Mouse (Mus musculus): ENCODE results near the gene Rps12-ps3.

GRCm38 (mm10) chr19:59345081-59345657 lies 23.1 kb downstream of the Rps12-ps3 start:
- TF ChIP-seq CTCF (IDR thresholded peaks at IDR 0.05; ENCODE audit: low read depth) = peak; percentile 53; the same call in 1 of the 2 replicates
- TF ChIP-seq EP300 (optimal IDR thresholded peaks at IDR 0.05) = no peak
